ENCODE assay signal across 8 mouse cellular contexts in the genomic region with DNA sequence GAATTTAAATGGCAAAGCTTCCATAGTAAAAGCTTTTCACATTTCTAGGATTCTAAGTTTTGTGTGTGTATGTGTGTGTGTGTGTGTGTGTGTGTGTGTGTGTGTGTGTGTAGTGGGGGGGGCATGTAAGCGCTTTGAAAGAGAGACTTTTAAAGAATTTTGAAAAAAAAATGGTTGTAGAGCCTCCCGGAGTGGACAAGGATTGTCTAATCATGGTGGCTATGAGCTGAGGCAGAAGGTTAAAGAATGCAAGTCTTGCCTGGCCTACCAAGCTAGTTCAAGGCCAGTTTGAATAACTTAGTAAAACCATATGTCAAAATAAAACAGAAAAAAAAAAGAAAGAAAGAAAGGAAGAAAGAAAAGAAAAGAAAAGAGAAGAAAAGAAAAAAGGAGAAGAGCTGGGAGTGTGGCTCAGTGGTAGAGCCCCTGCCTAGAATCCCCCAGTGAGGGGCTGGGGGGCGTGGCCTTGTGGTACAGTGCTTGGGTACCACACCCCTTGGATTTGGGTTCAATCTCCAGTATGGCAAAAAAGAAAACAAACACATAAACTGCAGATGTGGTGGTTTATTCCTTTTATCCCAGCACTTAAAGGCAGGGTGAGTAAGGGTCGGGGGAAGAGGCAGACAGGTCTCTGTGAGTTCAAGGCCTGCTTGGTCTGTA. TPM values are rescaled to one million over a fixed set of nuclear protein-coding genes. Genes with fewer than 3 reads are reported as not detected.
DNase-seq lines count a peak whose midpoint lies in the region; ATAC-seq and TF ChIP-seq lines count a peak whose summit lies in the region.

No protein-coding gene starts in this region.

- H3K36me3 ChIP-seq in heart, embryonic 14.5 days (ENCODE audit: control insufficient read depth, insufficient read depth, low read length): peaks cover 46% of the 10 kb centered on the region
- peaks cover 40% of the 10 kb centered on the region for H3K36me3 ChIP-seq in heart, embryonic 16.5 days (ENCODE audit: control insufficient read depth, insufficient read depth)
- H3K36me3 ChIP-seq in liver, postnatal 0 days (replicated peaks; ENCODE audit: insufficient read depth, low read length): peaks cover 36% of the 10 kb centered on the region

- no peak for TF ChIP-seq EP300 in liver, postnatal 0 days (IDR thresholded peaks at IDR 0.05; ENCODE audit: low read depth)

- intact Hi-C loops in heart, postnatal 10 days (cut with DNase I): no loop called here

- H3K27me3 ChIP-seq in heart, embryonic 14.5 days (ENCODE audit: control insufficient read depth, insufficient read depth, low read length): no peaks in the 10 kb centered on the region
- H3K27me3 ChIP-seq in heart, embryonic 16.5 days (ENCODE audit: control insufficient read depth, insufficient read depth, low read length): no peaks in the 10 kb centered on the region
- H3K27me3 ChIP-seq in liver, postnatal 0 days (ENCODE audit: insufficient read depth, low read length): no peaks in the 10 kb centered on the region

- H3K9me3 ChIP-seq in heart, embryonic 14.5 days (ENCODE audit: control insufficient read depth, low read length): peaks cover 5% of the 10 kb centered on the region; the same call in 1 of the 2 replicates
- H3K9me3 ChIP-seq in heart, embryonic 16.5 days (replicated peaks; ENCODE audit: control insufficient read depth, low read length): no peaks in the 10 kb centered on the region
- no peaks in the 10 kb centered on the region for H3K9me3 ChIP-seq in liver, postnatal 0 days (ENCODE audit: low read length)

- H3K4me3 ChIP-seq in heart, embryonic 14.5 days (ENCODE audit: control insufficient read depth in 1 of 2, insufficient read depth in 1 of 2, low read depth in 1 of 2, low read length in 2 of 2): peak overlapping the region in 1 of 2 experiments; percentile 55; a peak in 3 of 4 replicates
- peak overlapping the region; percentile 63; the same call in 1 of the 2 replicates for H3K4me3 ChIP-seq in brown adipose tissue, adult 24 weeks (ENCODE audit: insufficient read depth, low read depth, low read length)
- H3K4me3 ChIP-seq in heart, embryonic 16.5 days (ENCODE audit: low read length): peak overlapping the region; percentile 69
- H3K4me3 ChIP-seq in liver, postnatal 0 days (ENCODE audit: low read depth, low read length): peak overlapping the region; percentile 67

- no peak for DNase-seq in heart, postnatal 10 days
- DNase-seq in liver, postnatal 0 days: peak; percentile 22
- DNase-seq in frontal cortex, postnatal 36 days (ENCODE audit: low spot score in 2 of 2): no peak
- no peak for DNase-seq in layer of hippocampus, postnatal 14 days (ENCODE audit: low spot score in 2 of 2)
- no peak for DNase-seq in spleen, postnatal 36 days (ENCODE audit: low spot score in 2 of 2)

- peak overlapping the region in 1 of 2 experiments; percentile 99; a peak in 2 of 4 replicates for H3K27ac ChIP-seq in heart, embryonic 14.5 days (replicated peaks in 1 of 2; ENCODE audit: control insufficient read depth in 1 of 2, insufficient read depth in 1 of 2, low read depth in 2 of 2, low read length in 2 of 2)
- H3K27ac ChIP-seq in brown adipose tissue, adult 24 weeks (replicated peaks; ENCODE audit: low read depth, low read length): no peak overlapping the region
- H3K27ac ChIP-seq in heart, embryonic 16.5 days (ENCODE audit: low read length): peak overlapping the region; percentile 99
- H3K27ac ChIP-seq in liver, postnatal 0 days (ENCODE audit: low read depth): peak overlapping the region; percentile 100

- peak overlapping the region; percentile 92 for H3K4me2 ChIP-seq in heart, embryonic 14.5 days (ENCODE audit: low read length)
- H3K4me2 ChIP-seq in heart, embryonic 16.5 days (ENCODE audit: low read depth, low read length): peak overlapping the region; percentile 95
- peak overlapping the region; percentile 94 for H3K4me2 ChIP-seq in liver, postnatal 0 days (ENCODE audit: low read depth, low read length)

- no peak for TF ChIP-seq CTCF in liver, postnatal 0 days (IDR thresholded peaks at IDR 0.05; ENCODE audit: low read depth)

- H3K4me1 ChIP-seq in heart, embryonic 14.5 days (ENCODE audit: control insufficient read depth in 2 of 2, insufficient read depth in 2 of 2, low read length in 2 of 2): peaks cover 28 to 45% of the 10 kb centered on the region in 2 experiments
- H3K4me1 ChIP-seq in brown adipose tissue, adult 24 weeks (ENCODE audit: control insufficient read depth, insufficient read depth, insufficient read length, low read length): peaks cover 19% of the 10 kb centered on the region
- peaks cover 39% of the 10 kb centered on the region for H3K4me1 ChIP-seq in heart, embryonic 16.5 days (ENCODE audit: control insufficient read depth, insufficient read depth, low read length)
- H3K4me1 ChIP-seq in liver, postnatal 0 days (ENCODE audit: insufficient read depth): peaks cover 45% of the 10 kb centered on the region

- peak overlapping the region; percentile 82; the same call in 1 of the 2 replicates for H3K9ac ChIP-seq in heart, embryonic 14.5 days (ENCODE audit: low read length)
- peak overlapping the region; percentile 90 for H3K9ac ChIP-seq in heart, embryonic 16.5 days (ENCODE audit: low read length)
- H3K9ac ChIP-seq in liver, postnatal 0 days (replicated peaks): peak overlapping the region; percentile 87

- WGBS in heart, embryonic 14.5 days: 95% methylated on average over 4 of the region's 4 CpGs
- WGBS in heart, embryonic 16.5 days: 83% methylated on average over 4 of the region's 4 CpGs
- 77% methylated on average over 4 of the region's 4 CpGs for WGBS in liver, postnatal 0 days (ENCODE audit: insufficient replicate concordance)

- no peak for ATAC-seq in heart, embryonic 14.5 days (ENCODE audit: insufficient number of reproducible peaks, insufficient read depth, low FRiP score, low read depth)
- no peak for ATAC-seq in heart, embryonic 16.5 days (replicated peaks; ENCODE audit: extremely low read depth, insufficient read depth, low FRiP score)
- no peak for ATAC-seq in liver, postnatal 0 days

RNA-seq across cellular contexts. Expression of a gene that starts 6.8 kb away (rescaled TPM):
- 43.7 and 51.6 TPM in 2 replicates for polyA plus RNA-seq in heart, embryonic 14.5 days (2014; fragmentation: Nextera tagmentation; extraction: Ambion mirVana)
- total RNA-seq in heart, postnatal 10 days (2021): 1 to 10 TPM; 1.5 to 7.1 TPM
- 0.25 TPM in 1 of 2 replicates, not detected in the other for polyA plus RNA-seq in brown adipose tissue, adult 24 weeks (2012; ENCODE audit: insufficient read depth, insufficient read length, missing spikeins)
- polyA plus RNA-seq in heart, embryonic 16.5 days (2015; fragmentation: Nextera tagmentation; extraction: Ambion mirVana): 36.3 and 43.4 TPM in 2 replicates
- polyA plus RNA-seq in liver, postnatal 0 days (2015; fragmentation: Nextera tagmentation; extraction: Ambion mirVana): 2.6 and 3.9 TPM in 2 replicates
- total RNA-seq in layer of hippocampus, postnatal 14 days (2021): 10 to 100 TPM; 13.7 to 18.7 TPM

RNA-seq across cellular contexts. Expression of a gene that starts 18.4 kb away (rescaled TPM):
- polyA plus RNA-seq in heart, embryonic 14.5 days (2014; fragmentation: Nextera tagmentation; extraction: Ambion mirVana): 0.16 and 0.23 TPM in 2 replicates
- total RNA-seq in heart, postnatal 10 days (2021): under 1 TPM in 1 of 2 experiments, not detected in 1; 0.10 TPM
- not detected in 2 replicates for polyA plus RNA-seq in brown adipose tissue, adult 24 weeks (2012; ENCODE audit: insufficient read depth, insufficient read length, missing spikeins)
- 0.17 and 0.22 TPM in 2 replicates for polyA plus RNA-seq in heart, embryonic 16.5 days (2015; fragmentation: Nextera tagmentation; extraction: Ambion mirVana)
- polyA plus RNA-seq in liver, postnatal 0 days (2015; fragmentation: Nextera tagmentation; extraction: Ambion mirVana): 0.54 and 0.69 TPM in 2 replicates
- total RNA-seq in layer of hippocampus, postnatal 14 days (2021): 1 to 10 TPM; 3.4 TPM

RNA-seq across cellular contexts. Expression of a gene that starts 27.7 kb away (rescaled TPM):
- polyA plus RNA-seq in heart, embryonic 14.5 days (2014; fragmentation: Nextera tagmentation; extraction: Ambion mirVana): 88.4 and 89.1 TPM in 2 replicates
- total RNA-seq in heart, postnatal 10 days (2021): 100 to 1,000 TPM; 104 to 105 TPM
- polyA plus RNA-seq in brown adipose tissue, adult 24 weeks (2012; ENCODE audit: insufficient read depth, insufficient read length, missing spikeins): 36.7 and 41.0 TPM in 2 replicates
- polyA plus RNA-seq in heart, embryonic 16.5 days (2015; fragmentation: Nextera tagmentation; extraction: Ambion mirVana): 105 and 108 TPM in 2 replicates
- 26.9 and 32.1 TPM in 2 replicates for polyA plus RNA-seq in liver, postnatal 0 days (2015; fragmentation: Nextera tagmentation; extraction: Ambion mirVana)
- 100 to 1,000 TPM; 149 to 163 TPM for total RNA-seq in layer of hippocampus, postnatal 14 days (2021)
